Mouse (Mus musculus) liver, embryonic 14.5 days (tissue): ENCODE results near the gene Ccl28.

Experiments used
- CTCF ChIP-seq: IDR thresholded peaks from 2 replicates; pipeline ENCODE4 v1.5.1; 2016; ENCODE audit warnings: antibody characterized with exemption, low read depth, control low read depth
- EP300 ChIP-seq: IDR thresholded peaks from 2 replicates; pipeline ENCODE4 v1.6.1; 2016; ENCODE audit warnings: antibody characterized with exemption, low read depth

- TF ChIP-seq CTCF (no peak), EP300 (no peak)
Measured at GRCm38 (mm10) chr13:119648891-119649698, 25.5 kb downstream of the Ccl28 start.
